Mouse (Mus musculus) lung, adult 2 months (tissue): ENCODE results near the gene Mrps5. TPM values are rescaled to one million over a fixed set of nuclear protein-coding genes. Genes with fewer than 3 reads are reported as not detected.
A peak's percentile ranks its signal among the peaks of the same experiment; 100 is the strongest.

Source experiments
- DNase-seq: peaks from one replicate; pipeline ENCODE4 v3.0.0; 2022
- H3K4me1 ChIP-seq: fragments of 200-500 bp; 2 replicates; pipeline ENCODE4 v1.6.1; 2011; ENCODE audit warnings: low read length; ENCODE audit not compliant: control insufficient read depth, insufficient read depth
- H3K4me3 ChIP-seq: fragments of 200-500 bp; replicated peaks from 2 replicates; pipeline ENCODE3; 2011; ENCODE audit warnings: low read depth, mild to moderate bottlenecking, control low read depth, low read length; ENCODE audit errors: extremely low read depth
- CTCF ChIP-seq: fragments of 200-500 bp; IDR thresholded peaks from 2 replicates; pipeline ENCODE4 v1.5.1; 2011; ENCODE audit warnings: mild to moderate bottlenecking, low read length, control low read depth; ENCODE audit not compliant: insufficient read depth
- POLR2A ChIP-seq: fragments of 200-500 bp; IDR thresholded peaks from 2 replicates; pipeline ENCODE4 v1.6.1; 2011; ENCODE audit warnings: low read depth, mild to moderate bottlenecking, control low read depth, low read length, borderline replicate concordance; ENCODE audit errors: extremely low read depth
- whole genome bisulfite sequencing: fragments of 180-500 bp; shearing (Covaris S2); methylation state at CpG from one replicate; pipeline ENCODE4 v1.1.7; 2018; 5-methylcytosine and 5-hydroxymethylcytosine counted together
- polyA plus RNA-seq: library from polyadenylated mRNA; depleted of rRNA; stranded (reverse); fragments of >200 nt; gene quantifications from 2 replicates; pipeline ENCODE4 v1.2.3, GENCODE M21; 2012; rRNA removed

The Mrps5 gene
- polyA plus RNA-seq: 32.0 and 37.8 TPM in 2 replicates

DNA sequence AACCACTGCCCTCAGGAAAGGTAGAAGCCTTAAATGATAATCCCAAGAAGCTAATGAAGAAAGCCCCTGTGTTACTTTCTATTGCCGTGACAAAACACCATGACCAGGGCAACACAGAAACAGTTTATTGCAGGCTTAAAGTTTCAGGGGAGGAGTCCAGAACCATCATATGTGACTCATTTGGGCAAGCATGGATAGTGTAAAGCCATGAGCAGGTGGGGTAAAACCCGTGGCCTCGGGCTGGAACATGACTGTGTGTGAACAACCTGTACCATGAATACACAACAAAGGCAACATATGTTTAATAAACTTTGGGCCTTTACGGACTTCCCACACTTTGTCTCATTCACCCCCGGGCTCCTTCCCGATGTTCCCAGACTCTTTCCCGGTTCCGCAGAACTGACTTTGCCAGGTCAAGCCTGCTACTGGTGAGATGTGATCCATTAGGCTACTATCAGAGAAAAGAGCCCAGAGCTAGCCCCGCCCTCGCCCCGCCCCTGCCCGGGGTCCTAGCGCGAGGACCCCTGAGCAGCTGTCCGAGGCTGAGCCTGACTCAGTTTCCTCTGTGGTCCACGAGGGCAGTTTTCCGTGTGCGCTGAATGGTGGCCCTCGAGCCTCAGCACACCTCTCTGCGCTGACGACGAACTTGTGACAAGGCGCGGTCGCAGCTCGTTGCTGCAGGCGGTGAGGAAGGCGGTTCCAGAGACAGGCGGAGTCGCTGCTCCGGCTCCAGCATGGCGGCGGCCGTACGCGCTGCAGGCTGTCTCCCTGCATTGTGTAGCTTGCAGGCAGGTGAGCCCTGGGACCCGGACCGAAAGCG, at the start of gene Mrps5, which contains the start of gene Zfp661:
TSS of gene Mrps5 (plus strand) at position 529 of the 820 bp plus-strand sequence.
TSS of gene Zfp661 (minus strand) at position 401 of the 820 bp plus-strand sequence.
- TF ChIP-seq POLR2A (peak; percentile 57; the same call in 1 of the 2 replicates), CTCF (no peak)
- DNase-seq: peak; percentile 89
- WGBS: 4% methylated on average over 39 of the region's 39 CpGs
- peaks cover 12% of the 10 kb centered on the region; the same call in 1 of the 2 replicates for H3K4me1 ChIP-seq
- peak within 1 kb of the TSS; percentile 85 for H3K4me3 ChIP-seq

DNA sequence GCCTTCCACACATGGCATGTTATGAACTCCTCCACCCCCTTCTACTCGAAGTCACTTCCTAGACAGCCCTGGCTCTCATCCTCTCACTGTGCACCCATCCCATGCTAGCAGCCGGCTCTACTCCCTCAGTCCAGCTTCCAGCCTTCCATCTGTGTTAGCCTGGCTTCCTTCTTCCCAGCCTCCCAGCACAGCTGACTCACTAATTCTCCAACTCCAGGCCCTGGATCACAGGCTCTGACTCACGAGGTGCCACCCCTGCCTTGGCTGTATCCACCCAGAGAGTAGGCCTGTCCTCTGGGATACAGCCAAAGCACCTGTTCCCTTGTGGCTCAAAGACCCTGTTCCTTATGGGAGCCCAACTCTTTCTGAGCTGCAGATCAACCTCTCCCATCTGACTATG, 49.5 kb upstream of the Mrps5 start:
- Histone ChIP-seq H3K4me1 (no peaks in the 10 kb centered on the region), H3K4me3 (no peak overlapping the region)
- TF ChIP-seq CTCF: no peak
- TF ChIP-seq POLR2A: no peak
- 45% methylated on average over 3 of the region's 3 CpGs for WGBS
- DNase-seq: no peak

DNA sequence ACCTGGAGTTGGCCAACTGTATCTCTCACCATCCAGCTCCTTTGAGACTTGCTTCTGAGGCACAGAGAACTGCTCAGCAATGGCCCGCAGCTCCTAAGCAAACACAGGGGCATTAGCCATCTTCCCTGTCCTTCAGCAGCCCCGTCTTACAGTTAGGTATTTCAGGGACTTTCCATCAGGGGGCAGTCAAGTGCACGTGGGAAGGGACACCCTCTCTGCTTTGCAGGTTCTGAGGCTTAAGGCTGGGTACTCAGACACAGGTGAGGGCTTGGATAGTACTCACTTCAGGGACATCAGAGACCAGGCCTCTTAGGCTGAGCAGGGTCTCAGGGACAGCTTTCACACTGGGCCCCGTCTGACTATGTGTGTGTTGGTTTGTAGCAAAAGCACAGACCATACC, 47.5 kb upstream of the Mrps5 start:
- Histone ChIP-seq H3K4me1 (no peaks in the 10 kb centered on the region), H3K4me3 (no peak overlapping the region)
- TF ChIP-seq POLR2A (no peak), CTCF (peak; percentile 37; the same call in 1 of the 2 replicates)
- no peak for DNase-seq
- WGBS: 24% methylated on average over 4 of the region's 4 CpGs

DNA sequence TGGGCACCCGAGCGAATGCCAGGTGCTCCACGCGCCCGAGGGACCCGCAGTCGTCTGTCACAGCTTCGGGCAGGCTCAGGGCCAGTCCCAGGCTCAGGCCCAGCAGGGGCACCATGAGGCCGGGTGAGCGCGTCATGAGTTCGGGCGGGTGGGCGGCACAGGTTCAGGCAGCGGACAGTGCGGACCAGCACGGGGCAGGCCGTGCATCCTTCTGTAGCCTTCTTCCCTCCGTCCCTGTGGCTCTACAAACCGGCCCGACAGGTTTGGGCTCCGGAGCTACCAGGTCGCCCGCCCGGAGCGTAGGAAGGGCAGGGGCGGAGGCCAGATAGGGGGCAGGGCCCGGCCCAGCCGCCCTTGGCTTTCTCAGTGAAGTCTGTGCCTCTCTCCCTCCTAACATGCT, 45.8 kb upstream of the Mrps5 start, which contains the start of gene Prom2:
TSS of gene Prom2 (minus strand) at position 283 of the 400 bp plus-strand sequence.
- no peak within 1 kb of the TSS for H3K4me3 ChIP-seq
- no peaks in the 10 kb centered on the region for H3K4me1 ChIP-seq
- TF ChIP-seq CTCF (no peak), POLR2A (no peak)
- peak; percentile 23 for DNase-seq
- 9% methylated on average over 29 of the region's 29 CpGs for WGBS

DNA sequence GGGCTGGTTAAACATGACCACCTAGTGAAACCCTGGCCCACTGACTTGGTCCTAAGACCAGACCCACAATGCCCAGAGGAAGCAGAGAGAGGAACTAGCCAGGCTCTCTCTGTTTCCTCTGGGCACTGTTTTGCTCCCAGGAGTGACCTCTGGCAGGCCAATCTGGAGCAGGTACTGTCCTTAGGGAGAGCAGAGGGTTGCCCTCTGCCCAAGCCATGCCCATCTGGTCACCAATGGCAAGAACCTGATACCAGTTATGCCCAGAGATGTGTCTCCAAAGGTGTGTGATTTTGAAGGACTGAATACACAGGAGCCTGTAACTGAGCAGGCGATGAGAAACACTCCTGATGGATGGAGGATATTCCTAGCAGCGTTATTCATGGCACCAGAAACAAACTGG, 45.3 kb upstream of the Mrps5 start:
- no peak for TF ChIP-seq POLR2A
- TF ChIP-seq CTCF: no peak
- Histone ChIP-seq H3K4me1 (no peaks in the 10 kb centered on the region), H3K4me3 (no peak overlapping the region)
- DNase-seq: no peak
- WGBS: 82% methylated on average over 2 of the region's 2 CpGs

GRCm38 (mm10) chr2:127548342-127549074, 38.5 kb upstream of the Mrps5 start:
- TF ChIP-seq POLR2A (no peak), CTCF (no peak)
- no peak for DNase-seq
- Histone ChIP-seq H3K4me3 (no peak overlapping the region), H3K4me1 (no peaks in the 10 kb centered on the region)
- WGBS: 64% methylated on average over 5 of the region's 5 CpGs

GRCm38 (mm10) chr2:127549711-127550110, 37.3 kb upstream of the Mrps5 start:
- H3K4me3 ChIP-seq: no peak overlapping the region
- no peak for DNase-seq
- TF ChIP-seq CTCF (no peak), POLR2A (no peak)
- H3K4me1 ChIP-seq: no peaks in the 10 kb centered on the region

- 63% methylated on average over 1 of the region's 1 CpGs for WGBS
- TF ChIP-seq POLR2A (no peak), CTCF (no peak)
Measured at GRCm38 (mm10) chr2:127550446-127550845, 36.6 kb upstream of the Mrps5 start.

GRCm38 (mm10) chr2:127551078-127551477, 35.9 kb upstream of the Mrps5 start:
- no peak for DNase-seq
- no peak overlapping the region for H3K4me3 ChIP-seq
- H3K4me1 ChIP-seq: no peaks in the 10 kb centered on the region
- TF ChIP-seq CTCF (no peak), POLR2A (no peak)
- WGBS: 48% methylated on average over 5 of the region's 5 CpGs

More at GRCm38 (mm10) chr2:127550446-127550845, 36.6 kb upstream of the Mrps5 start:
- no peaks in the 10 kb centered on the region for H3K4me1 ChIP-seq
- no peak for DNase-seq
- H3K4me3 ChIP-seq: no peak overlapping the region
